Mouse (Mus musculus) liver, embryonic 11.5 days (tissue): ENCODE results near the gene Gm42688. TPM values are rescaled to one million over a fixed set of nuclear protein-coding genes. Genes with fewer than 3 reads are reported as not detected.

Experiments
- ATAC-seq: fragments of 200-750 bp; cut with Nextera tagmentation; replicated peaks from 2 replicates; pipeline ENCODE4 v1.8.0; 2017; ENCODE audit warnings: moderate number of reproducible peaks, mild to moderate bottlenecking, moderate TSS enrichment, moderate library complexity; ENCODE audit not compliant: low FRiP score
- DNase-seq: peaks from one replicate; pipeline ENCODE4 v3.0.0-alpha.2; 2017; ENCODE audit warnings: low spot score
- H3K27ac ChIP-seq: fragments of 300-500 bp; sonication (generic); 2 replicates; pipeline ENCODE4 v1.5.1; 2014; ENCODE audit warnings: mild to moderate bottlenecking, low read depth, low read length, control low read depth
- H3K27me3 ChIP-seq: fragments of 300-500 bp; sonication (generic); replicated peaks from 2 replicates; pipeline ENCODE4 v1.6.1; 2014; ENCODE audit warnings: low read length, mixed read lengths; ENCODE audit not compliant: control insufficient read depth, insufficient read depth
- H3K36me3 ChIP-seq: fragments of 300-500 bp; sonication (generic); 2 replicates; pipeline ENCODE4 v1.6.1; 2014; ENCODE audit warnings: mild to moderate bottlenecking, low read length, moderate library complexity, mixed read lengths; ENCODE audit not compliant: control insufficient read depth, insufficient read depth
- H3K4me1 ChIP-seq: fragments of 300-500 bp; sonication (generic); replicated peaks from 2 replicates; pipeline ENCODE4 v1.6.1; 2014; ENCODE audit warnings: low read length, mixed read lengths; ENCODE audit not compliant: control insufficient read depth, insufficient read depth
- H3K4me2 ChIP-seq: fragments of 300-500 bp; sonication (generic); 2 replicates; pipeline ENCODE4 v1.6.1; 2014; ENCODE audit warnings: mild to moderate bottlenecking, control low read depth, moderate library complexity
- H3K4me3 ChIP-seq: fragments of 300-500 bp; sonication (generic); 2 replicates; pipeline ENCODE4 v1.5.1; 2014; ENCODE audit warnings: low read depth, low read length, control low read depth
- H3K9ac ChIP-seq: fragments of 300-500 bp; sonication (generic); 2 replicates; pipeline ENCODE4 v1.6.1; 2014; ENCODE audit warnings: low read depth, low read length, control low read depth
- H3K9me3 ChIP-seq: fragments of 300-500 bp; sonication (generic); 2 replicates; pipeline ENCODE4 v1.6.1; 2016; ENCODE audit warnings: low read length, inconsistent platforms, mixed read lengths; ENCODE audit not compliant: control insufficient read depth
- WGBS: fragments of 180-500 bp; shearing (Covaris S2); extraction: QIAGEN DNeasy Blood & Tissue Kit; methylation state at CpG from one replicate; pipeline ENCODE4 v1.1.7; 2014; 5-methylcytosine and 5-hydroxymethylcytosine counted together
- polyA plus RNA-seq: library from polyadenylated mRNA; unstranded; fragments of >200 nt; fragmentation: Nextera tagmentation; extraction: Ambion mirVana; gene quantifications from 2 replicates; pipeline ENCODE4 v1.2.1, GENCODE M21; 2014

Gene Gm42688
- polyA plus RNA-seq, 1 experiment from 2014 or later = 2.9 TPM

DNA sequence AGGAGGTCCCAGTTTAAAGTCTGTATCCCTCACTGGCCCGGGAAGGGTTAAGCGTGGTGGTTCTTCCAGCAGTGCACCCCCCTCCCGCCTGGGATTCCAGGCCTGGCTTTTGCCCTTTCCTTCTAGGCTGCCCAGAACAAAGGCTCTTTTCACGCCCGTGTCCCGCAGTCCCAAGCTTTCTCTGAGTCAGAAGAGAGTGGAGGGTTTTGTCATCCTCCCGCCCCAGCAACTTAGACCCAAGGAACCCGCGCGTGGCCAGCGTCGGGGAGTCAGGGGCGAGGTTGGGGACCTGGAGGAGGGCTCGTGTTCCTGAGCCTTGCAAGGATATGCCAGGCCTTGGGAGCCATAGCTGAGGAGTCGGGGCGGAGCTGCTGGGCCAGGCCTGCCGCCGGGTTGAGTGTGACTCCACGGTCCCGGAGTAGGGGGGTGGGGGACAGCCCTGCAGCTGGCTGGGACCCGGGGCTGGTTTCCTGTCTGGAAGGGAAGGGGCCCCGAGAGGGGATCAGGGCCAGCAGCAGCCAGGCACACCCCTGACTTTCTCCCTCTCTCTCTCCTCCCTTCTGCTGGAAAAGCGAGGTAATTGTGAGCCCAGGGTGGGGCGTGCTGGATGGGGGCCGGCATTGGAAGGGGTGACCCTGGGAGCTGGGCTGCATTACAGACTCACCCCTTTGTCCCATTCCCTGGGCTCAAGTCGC is 35.6 kb downstream of the Gm42688 start:
- ATAC-seq (peak; percentile 50), DNase-seq (peak; percentile 80)
- no peaks in the 10 kb centered on the region for H3K9me3 ChIP-seq
- H3K36me3 ChIP-seq = no peaks in the 10 kb centered on the region; the same call in 1 of the 2 replicates
- peak overlapping the region; percentile 86 for H3K9ac ChIP-seq
- WGBS = 4% methylated on average over 24 of the region's 26 CpGs
- H3K4me3 ChIP-seq = peak overlapping the region; percentile 63
- H3K27me3 ChIP-seq = peaks cover 20% of the 10 kb centered on the region
- H3K4me2 ChIP-seq = peak overlapping the region; percentile 86
- H3K27ac ChIP-seq = peak overlapping the region; percentile 97
- peaks cover 33% of the 10 kb centered on the region for H3K4me1 ChIP-seq

DNA sequence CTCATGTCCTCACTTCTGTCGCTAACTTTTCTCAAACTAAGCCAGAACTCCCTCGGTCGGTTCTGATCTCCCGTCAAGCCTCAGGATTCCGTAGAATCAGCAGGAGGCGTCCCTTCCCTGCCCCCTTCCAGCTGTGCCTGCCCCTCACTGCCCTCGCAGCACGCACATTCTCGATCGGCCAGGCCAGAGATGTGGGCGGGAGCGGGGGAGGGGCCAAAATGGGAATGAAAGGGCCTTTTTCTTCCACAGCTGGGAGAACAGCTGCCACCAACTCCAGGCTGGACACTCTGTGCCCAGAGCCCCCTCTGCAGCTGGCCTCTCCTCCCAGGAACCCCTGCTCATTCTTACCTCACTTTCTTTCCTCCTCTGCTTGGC is 36.1 kb downstream of the Gm42688 start:
- WGBS = under 1% methylated on average over 12 of the region's 12 CpGs
- peak overlapping the region; percentile 63 for H3K4me3 ChIP-seq
- ATAC-seq (peak; percentile 64), DNase-seq (peak; percentile 86)
- no peaks in the 10 kb centered on the region; the same call in 1 of the 2 replicates for H3K36me3 ChIP-seq
- H3K9me3 ChIP-seq = no peaks in the 10 kb centered on the region
- H3K9ac ChIP-seq = peak overlapping the region; percentile 86
- H3K4me2 ChIP-seq = peak overlapping the region; percentile 86
- H3K4me1 ChIP-seq = peaks cover 37% of the 10 kb centered on the region
- peak overlapping the region; percentile 97 for H3K27ac ChIP-seq
- peaks cover 26% of the 10 kb centered on the region for H3K27me3 ChIP-seq

DNA sequence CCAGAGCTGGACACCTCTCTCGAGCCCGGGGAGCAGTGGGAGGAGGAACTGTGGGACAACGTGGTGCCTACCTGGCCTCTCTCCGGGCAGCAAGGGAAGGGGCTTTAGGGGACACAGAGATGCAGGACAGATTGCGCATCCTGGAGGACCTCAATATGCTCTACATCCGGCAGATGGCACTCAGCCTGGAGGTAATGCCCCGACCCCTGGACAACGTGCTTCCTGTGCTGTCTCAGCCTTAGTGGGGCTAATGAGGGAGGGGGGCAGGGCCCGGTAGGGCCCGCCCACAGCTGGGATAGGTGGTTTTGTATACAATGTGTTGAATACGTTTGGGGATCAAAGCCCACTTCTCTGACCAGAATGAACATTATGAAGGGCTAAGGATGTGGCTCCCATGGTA is 36.6 kb downstream of the Gm42688 start:
- 2% methylated on average over 11 of the region's 11 CpGs for WGBS
- DNase-seq (no peak), ATAC-seq (peak; percentile 48)
- Histone ChIP-seq H3K27me3 (peaks cover 30% of the 10 kb centered on the region), H3K4me1 (peaks cover 37% of the 10 kb centered on the region), H3K9me3 (no peaks in the 10 kb centered on the region), H3K4me2 (peak overlapping the region; percentile 86), H3K27ac (peak overlapping the region; percentile 97), H3K36me3 (no peaks in the 10 kb centered on the region; the same call in 1 of the 2 replicates), H3K4me3 (peak overlapping the region; percentile 63), H3K9ac (peak overlapping the region; percentile 86)

DNA sequence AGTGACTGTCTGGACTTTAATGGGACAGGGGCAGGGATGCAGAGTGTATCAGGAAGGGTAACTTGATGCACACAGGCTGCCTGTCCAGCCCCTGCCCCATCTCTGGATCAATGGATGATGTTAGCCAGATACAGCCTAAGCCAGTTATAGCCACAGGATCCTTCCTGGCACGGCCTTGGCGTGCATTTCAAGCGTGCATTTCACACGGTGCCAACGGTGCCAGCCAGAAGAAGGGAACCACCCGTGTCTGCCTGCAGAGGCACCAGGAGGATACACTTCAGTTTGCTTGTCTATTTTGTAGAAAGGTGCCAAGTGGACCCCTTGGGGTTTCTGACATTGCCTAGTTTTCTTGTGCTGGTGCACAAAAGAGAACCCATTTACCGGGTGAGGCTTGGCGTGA is 38.6 kb downstream of the Gm42688 start:
- H3K4me3 ChIP-seq = no peak overlapping the region
- no peak overlapping the region for H3K9ac ChIP-seq
- no peaks in the 10 kb centered on the region; the same call in 1 of the 2 replicates for H3K36me3 ChIP-seq
- H3K4me1 ChIP-seq = peaks cover 34% of the 10 kb centered on the region
- no peaks in the 10 kb centered on the region for H3K9me3 ChIP-seq
- WGBS = 90% methylated on average over 8 of the region's 8 CpGs
- peaks cover 29% of the 10 kb centered on the region for H3K27me3 ChIP-seq
- H3K27ac ChIP-seq = no peak overlapping the region
- DNase-seq (no peak), ATAC-seq (no peak)
- H3K4me2 ChIP-seq = no peak overlapping the region

DNA sequence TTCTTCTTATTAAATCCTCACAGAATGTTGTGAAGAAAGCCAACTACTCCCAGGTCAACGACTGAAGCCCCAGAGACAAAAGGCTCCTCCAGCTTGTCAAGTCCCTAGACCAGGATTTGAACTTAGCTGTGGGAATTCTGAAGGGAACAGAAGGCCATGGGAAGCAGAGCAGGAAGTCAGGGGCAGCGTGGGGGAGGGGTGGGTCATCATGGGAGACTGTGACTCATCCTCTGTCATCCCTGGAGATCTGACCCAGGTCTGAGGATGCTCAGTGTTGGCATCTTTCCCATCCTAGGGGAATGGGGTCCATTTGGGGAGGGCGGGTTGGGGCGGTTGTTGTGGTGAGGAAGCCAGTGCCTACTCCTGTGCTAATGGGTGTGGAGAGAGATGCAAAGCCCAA is 40.2 kb downstream of the Gm42688 start:
- H3K4me3 ChIP-seq = no peak overlapping the region
- no peaks in the 10 kb centered on the region for H3K9me3 ChIP-seq
- 40% methylated on average over 4 of the region's 4 CpGs for WGBS
- H3K36me3 ChIP-seq = no peaks in the 10 kb centered on the region; the same call in 1 of the 2 replicates
- H3K4me2 ChIP-seq = no peak overlapping the region
- no peak overlapping the region for H3K9ac ChIP-seq
- peaks cover 17% of the 10 kb centered on the region for H3K27me3 ChIP-seq
- DNase-seq = no peak
- no peak overlapping the region for H3K27ac ChIP-seq
- no peak for ATAC-seq
- peaks cover 23% of the 10 kb centered on the region for H3K4me1 ChIP-seq

DNA sequence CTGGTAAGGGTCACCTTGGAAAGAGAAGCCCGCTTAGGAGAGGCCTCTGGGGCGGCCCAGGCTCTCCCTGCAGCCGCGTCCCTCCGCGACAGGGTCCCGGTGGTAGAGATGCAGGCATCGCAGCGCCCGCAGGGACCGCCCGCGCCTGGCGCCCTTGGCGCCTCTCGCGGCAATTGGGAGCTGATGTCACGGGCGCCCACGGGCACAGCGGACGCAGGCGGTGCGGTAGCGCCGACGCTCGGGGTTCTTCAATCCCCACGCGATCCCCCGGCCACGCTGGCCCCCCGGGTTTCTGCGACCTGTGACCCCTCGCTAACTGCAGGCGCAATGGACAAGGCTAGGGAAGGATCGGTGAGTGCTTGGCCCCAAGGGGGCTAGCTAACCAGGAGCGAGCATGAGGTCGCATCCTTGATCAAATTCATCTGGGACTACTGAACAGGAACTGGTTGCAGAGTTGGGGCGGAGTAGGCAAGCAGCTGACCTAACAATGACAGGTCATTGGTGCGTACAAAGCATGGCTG is 40.9 kb downstream of the Gm42688 start:
- no peak for DNase-seq
- H3K4me1 ChIP-seq = peaks cover 20% of the 10 kb centered on the region
- no peak overlapping the region for H3K27ac ChIP-seq

DNA sequence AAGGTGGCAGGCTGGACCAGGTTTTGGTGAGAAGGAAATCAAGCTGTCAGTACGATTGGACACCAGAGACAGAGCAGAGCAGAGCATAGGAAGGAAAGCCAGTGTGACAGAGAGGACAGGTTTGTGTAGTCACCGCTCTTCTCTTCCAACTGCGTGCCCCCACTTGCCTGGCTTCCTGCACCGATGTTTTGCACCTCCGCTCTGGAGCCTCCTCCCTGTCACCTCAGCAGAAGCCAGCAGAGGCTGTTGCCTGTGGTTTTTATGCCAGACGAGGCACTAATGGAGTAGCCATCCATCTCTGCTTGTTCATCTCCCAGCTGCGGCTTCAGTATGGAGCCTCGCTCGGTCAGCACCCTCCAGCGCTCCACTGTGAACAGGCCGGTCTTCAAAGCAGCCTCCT is 41.5 kb downstream of the Gm42688 start:
- no peaks in the 10 kb centered on the region for H3K9me3 ChIP-seq
- H3K27ac ChIP-seq = no peak overlapping the region
- H3K9ac ChIP-seq = no peak overlapping the region
- no peak overlapping the region for H3K4me2 ChIP-seq
- DNase-seq = no peak
- peaks cover 17% of the 10 kb centered on the region for H3K27me3 ChIP-seq
- ATAC-seq = no peak
- H3K4me1 ChIP-seq = peaks cover 16% of the 10 kb centered on the region
- WGBS = 44% methylated on average over 11 of the region's 11 CpGs
- H3K4me3 ChIP-seq = no peak overlapping the region
- peaks cover 3% of the 10 kb centered on the region; the same call in 1 of the 2 replicates for H3K36me3 ChIP-seq

More for the DNA sequence above, 40.9 kb downstream of the Gm42688 start:
- no peak for ATAC-seq
- Histone ChIP-seq H3K4me3 (peak overlapping the region; percentile 35), H3K4me2 (peak overlapping the region; percentile 65), H3K9me3 (no peaks in the 10 kb centered on the region), H3K9ac (peak overlapping the region; percentile 26), H3K27me3 (peaks cover 17% of the 10 kb centered on the region), H3K36me3 (no peaks in the 10 kb centered on the region; the same call in 1 of the 2 replicates)
- WGBS = 8% methylated on average over 41 of the region's 41 CpGs

DNA sequence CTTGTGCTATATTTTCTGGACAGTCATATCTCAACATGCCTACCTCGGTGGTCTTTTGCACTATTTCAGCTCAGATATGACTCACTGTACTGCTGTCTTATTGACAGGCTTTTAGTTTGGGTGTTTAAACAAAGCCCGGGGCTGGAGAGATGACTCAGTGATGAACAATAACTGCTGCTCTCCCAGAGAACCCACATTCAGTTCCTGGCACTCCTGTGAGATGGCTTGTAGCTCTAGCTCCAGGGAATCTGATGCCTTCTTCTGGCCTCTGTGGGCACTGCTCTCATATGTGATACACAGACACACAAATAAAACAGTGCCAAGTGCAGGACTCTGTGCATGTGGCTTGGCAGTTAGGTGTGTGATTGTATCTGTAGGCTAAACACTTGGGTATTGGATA is 43.8 kb downstream of the Gm42688 start:
- H3K27ac ChIP-seq = no peak overlapping the region
- H3K9ac ChIP-seq = no peak overlapping the region
- peaks cover 5% of the 10 kb centered on the region; the same call in 1 of the 2 replicates for H3K36me3 ChIP-seq
- 60% methylated on average over 2 of the region's 2 CpGs for WGBS
- H3K4me2 ChIP-seq = no peak overlapping the region
- peaks cover 7% of the 10 kb centered on the region for H3K4me1 ChIP-seq
- no peak overlapping the region for H3K4me3 ChIP-seq
- DNase-seq (no peak), ATAC-seq (no peak)
- no peaks in the 10 kb centered on the region for H3K9me3 ChIP-seq
- H3K27me3 ChIP-seq = peaks cover 17% of the 10 kb centered on the region

DNA sequence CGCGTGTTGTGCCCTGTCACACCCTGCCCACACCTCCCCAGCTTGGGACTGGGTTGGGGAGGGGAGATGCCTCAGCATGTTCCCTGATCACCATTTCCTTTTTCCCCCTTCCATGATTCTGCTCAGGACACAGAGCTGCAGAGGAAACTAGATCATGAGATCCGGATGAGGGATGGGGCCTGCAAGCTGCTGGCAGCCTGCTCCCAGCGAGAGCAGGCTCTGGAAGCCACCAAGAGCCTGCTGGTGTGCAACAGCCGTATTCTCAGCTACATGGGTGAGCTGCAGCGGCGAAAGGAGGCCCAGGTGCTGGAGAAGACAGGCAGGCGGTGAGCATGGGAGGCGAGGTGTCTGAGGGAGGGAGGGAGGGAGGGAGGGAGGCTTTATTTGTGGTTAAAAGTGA is 44.4 kb downstream of the Gm42688 start:
- Histone ChIP-seq H3K36me3 (peaks cover 5% of the 10 kb centered on the region; the same call in 1 of the 2 replicates), H3K4me1 (peaks cover 7% of the 10 kb centered on the region), H3K27ac (no peak overlapping the region), H3K4me2 (no peak overlapping the region), H3K27me3 (peaks cover 17% of the 10 kb centered on the region), H3K9me3 (no peaks in the 10 kb centered on the region), H3K9ac (no peak overlapping the region), H3K4me3 (no peak overlapping the region)
- 61% methylated on average over 9 of the region's 9 CpGs for WGBS
- DNase-seq (no peak), ATAC-seq (no peak)
